Comparison of ENCODE assay signal across 10 mouse cellular contexts in the genomic region with DNA sequence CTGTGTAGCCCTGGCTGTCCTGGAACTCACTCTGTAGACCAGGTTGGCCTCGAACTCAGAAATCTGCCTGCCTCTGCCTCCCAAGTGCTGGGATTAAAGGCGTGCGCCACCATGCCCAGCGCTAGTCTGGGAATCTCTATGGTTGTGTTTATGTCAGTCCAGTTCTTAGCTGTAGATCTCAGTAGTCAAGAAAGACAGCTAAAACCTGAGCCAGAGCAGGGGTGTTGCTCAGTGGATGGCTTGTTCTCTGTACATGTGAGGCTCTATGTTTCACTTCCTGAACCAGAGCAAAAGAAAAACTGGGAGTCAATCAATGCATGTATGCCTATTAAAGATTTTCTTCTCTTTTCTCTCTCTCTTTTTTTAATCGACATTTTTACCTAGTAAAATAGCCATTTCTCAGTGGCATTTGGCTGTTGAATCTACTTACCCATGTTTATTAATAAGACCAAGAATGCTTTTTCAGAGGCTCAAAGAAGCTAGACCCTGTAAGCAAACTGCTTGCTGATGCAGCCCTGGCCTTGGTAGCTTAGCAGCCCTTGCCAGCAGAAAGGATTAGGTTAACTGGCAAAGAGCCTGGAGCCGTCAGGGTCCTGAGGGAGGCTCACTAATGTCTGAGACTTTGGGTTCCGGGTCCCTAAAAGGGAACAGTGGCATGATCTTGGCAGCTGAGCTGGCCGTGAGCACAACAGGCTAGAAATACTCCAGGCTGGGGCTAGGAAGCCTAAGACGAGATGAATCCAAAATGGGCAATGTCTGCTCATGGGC.
A peak's percentile ranks its signal among the peaks of the same experiment; 100 is the strongest.
DNase-seq lines count a peak whose midpoint lies in the region; ATAC-seq lines count a peak whose summit lies in the region.
"Had no signal": no experiment of that assay in that cellular context is flagged by ENCODE, and none has a peak within 500 bp of the region (broad histone marks: within the 10 kb centered on the region; RNA-seq: fewer than 3 reads in every experiment).

No protein-coding gene starts in this region.

- intact Hi-C loops in left cerebral cortex, postnatal 25 days (cut with DNase I) = no loop called here

- no peak overlapping the region for H3K4me3 ChIP-seq in forebrain, embryonic 13.5 days
- H3K4me3 ChIP-seq in midbrain, embryonic 15.5 days = no peak overlapping the region
- H3K4me3 ChIP-seq in kidney, embryonic 16.5 days (ENCODE audit: low read length) = no peak overlapping the region
- H3K4me3 ChIP-seq: embryonic facial prominence, embryonic 15.5 days; limb, embryonic 12.5 days had no signal

- H3K9me3 ChIP-seq in forebrain, embryonic 13.5 days (replicated peaks) = no peaks in the 10 kb centered on the region
- H3K9me3 ChIP-seq in midbrain, embryonic 15.5 days = no peaks in the 10 kb centered on the region
- H3K9me3 ChIP-seq in kidney, embryonic 16.5 days (ENCODE audit: low read length) = no peaks in the 10 kb centered on the region
- H3K9me3 ChIP-seq: embryonic facial prominence, embryonic 15.5 days; limb, embryonic 12.5 days had no signal

- DNase-seq in left cerebral cortex, postnatal 25 days (ENCODE audit: low spot score in 2 of 2) = peak; percentile 30 to 61
- DNase-seq in left cerebral cortex, adult 11 months (ENCODE audit: low spot score) = no peak
- peak; percentile 72 to 81 for DNase-seq in cerebellum, adult 18-20 months
- no peak for DNase-seq in kidney, adult 18-20 months
- DNase-seq: heart, adult 11 months had no signal

- peak; percentile 90 for ATAC-seq in forebrain, embryonic 13.5 days
- peak; percentile 73 for ATAC-seq in midbrain, embryonic 15.5 days (replicated peaks)
- no peak for ATAC-seq in kidney, embryonic 16.5 days (ENCODE audit: low FRiP score, low TSS enrichment)

- H3K36me3 ChIP-seq in forebrain, embryonic 13.5 days (ENCODE audit: poor library complexity, severe bottlenecking) = no peaks in the 10 kb centered on the region
- H3K36me3 ChIP-seq in midbrain, embryonic 15.5 days (replicated peaks) = no peaks in the 10 kb centered on the region
- H3K36me3 ChIP-seq in kidney, embryonic 16.5 days (ENCODE audit: insufficient read depth, low read length) = no peaks in the 10 kb centered on the region
- H3K36me3 ChIP-seq: embryonic facial prominence, embryonic 15.5 days; limb, embryonic 12.5 days had no signal

- H3K4me2 ChIP-seq in forebrain, embryonic 13.5 days = no peak overlapping the region
- H3K4me2 ChIP-seq in midbrain, embryonic 15.5 days = no peak overlapping the region
- H3K4me2 ChIP-seq in kidney, embryonic 16.5 days (replicated peaks; ENCODE audit: low read depth, low read length) = no peak overlapping the region
- H3K4me2 ChIP-seq: embryonic facial prominence, embryonic 15.5 days; limb, embryonic 12.5 days had no signal

- no peaks in the 10 kb centered on the region for H3K27me3 ChIP-seq in forebrain, embryonic 13.5 days
- H3K27me3 ChIP-seq in midbrain, embryonic 15.5 days (replicated peaks) = no peaks in the 10 kb centered on the region
- H3K27me3 ChIP-seq in kidney, embryonic 16.5 days (ENCODE audit: insufficient read depth, low read length) = no peaks in the 10 kb centered on the region
- H3K27me3 ChIP-seq: embryonic facial prominence, embryonic 15.5 days; limb, embryonic 12.5 days had no signal

- no peak overlapping the region for H3K9ac ChIP-seq in forebrain, embryonic 13.5 days
- H3K9ac ChIP-seq in midbrain, embryonic 15.5 days = no peak overlapping the region
- H3K9ac ChIP-seq in kidney, embryonic 16.5 days (replicated peaks; ENCODE audit: low read length) = no peak overlapping the region
- H3K9ac ChIP-seq: embryonic facial prominence, embryonic 15.5 days; limb, embryonic 12.5 days had no signal

- peaks cover 26% of the 10 kb centered on the region for H3K4me1 ChIP-seq in forebrain, embryonic 13.5 days
- H3K4me1 ChIP-seq in midbrain, embryonic 15.5 days = peaks cover 16% of the 10 kb centered on the region
- no peaks in the 10 kb centered on the region for H3K4me1 ChIP-seq in kidney, embryonic 16.5 days (ENCODE audit: insufficient read depth, low read length)
- H3K4me1 ChIP-seq: embryonic facial prominence, embryonic 15.5 days had no signal

- peak overlapping the region; percentile 48 for H3K27ac ChIP-seq in forebrain, embryonic 13.5 days
- peak overlapping the region; percentile 26; the same call in 1 of the 2 replicates for H3K27ac ChIP-seq in midbrain, embryonic 15.5 days
- no peak overlapping the region for H3K27ac ChIP-seq in kidney, embryonic 16.5 days (ENCODE audit: low read length)
- H3K27ac ChIP-seq: embryonic facial prominence, embryonic 15.5 days; limb, embryonic 12.5 days had no signal

- 59% methylated on average over 9 of the region's 9 CpGs for WGBS in forebrain, embryonic 13.5 days
- WGBS in midbrain, embryonic 15.5 days = 61% methylated on average over 9 of the region's 9 CpGs
- WGBS in kidney, embryonic 16.5 days = 88% methylated on average over 9 of the region's 9 CpGs

Comparison
In these comparisons a context has a peak if more than half of its experiments do, and no peak if none do; other contexts are left out.
1. DNase-seq: peak in left cerebral cortex, postnatal 25 days (2 of 2) and cerebellum, adult 18-20 months (2 of 2); none in left cerebral cortex, adult 11 months (single experiment) and kidney, adult 18-20 months (single experiment).